In the genomic region with DNA sequence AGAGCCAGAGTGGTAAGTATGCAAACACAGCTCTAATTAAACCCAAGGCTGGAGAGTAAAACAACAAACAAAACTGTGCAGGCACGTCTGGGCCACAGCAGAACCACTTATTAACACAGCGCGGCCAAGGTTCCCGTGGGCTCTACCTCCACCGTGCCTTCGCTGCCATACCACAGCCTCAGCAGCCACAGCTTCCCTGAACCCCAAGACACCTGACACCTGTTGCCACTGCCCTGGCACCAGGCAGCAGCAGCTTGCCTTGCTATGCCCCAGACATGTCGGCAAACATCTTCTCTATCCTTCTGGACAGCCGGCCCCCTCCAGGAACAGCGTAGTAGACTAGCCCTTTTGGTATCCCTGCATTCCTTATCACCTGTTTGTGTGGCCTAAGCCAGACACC, we compare ENCODE assay signal across 11 mouse cellular contexts. TPM values are rescaled to one million over a fixed set of nuclear protein-coding genes. Genes with fewer than 3 reads are reported as not detected.
DNase-seq lines count a peak whose midpoint lies in the region; ATAC-seq and TF ChIP-seq lines count a peak whose summit lies in the region.
"Had no signal": no experiment of that assay in that cellular context is flagged by ENCODE, and none has a peak within 500 bp of the region (broad histone marks: within the 10 kb centered on the region; RNA-seq: fewer than 3 reads in every experiment).

No protein-coding gene starts in this region.

- TF ChIP-seq POLR2A in heart, adult 2 months (IDR thresholded peaks at IDR 0.05; ENCODE audit: insufficient read depth, low read depth, low read length), result no peak

- TF ChIP-seq EP300 in heart, adult 2 months (IDR thresholded peaks at IDR 0.05; ENCODE audit: insufficient read depth, low read depth, low read length), result no peak

- intact Hi-C loops in heart, adult 2 months (cut with DNase I), result no loop called here
- intact Hi-C loops in heart, postnatal 10 days (cut with DNase I), result no loop called here
- intact Hi-C loops in gastrocnemius, postnatal 36 days (cut with DNase I), result no loop called here

- peak overlapping the region; percentile 62 for H3K27ac ChIP-seq in heart, adult 2 months
- peak overlapping the region; percentile 89; the same call in 1 of the 2 replicates for H3K27ac ChIP-seq in layer of hippocampus, adult 2 months
- H3K27ac ChIP-seq in embryonic facial prominence, embryonic 13.5 days, result 0 out of 2 replicates have a peak overlapping the region, but pooled peaks have one; percentile 44
- H3K27ac ChIP-seq in hindbrain, embryonic 10.5 days, result no peak overlapping the region
- H3K27ac ChIP-seq: forebrain, embryonic 13.5 days had no signal

- no peak overlapping the region for H3K4me3 ChIP-seq in heart, adult 2 months
- no peak overlapping the region for H3K4me3 ChIP-seq in layer of hippocampus, adult 2 months
- no peak overlapping the region for H3K4me3 ChIP-seq in embryonic facial prominence, embryonic 13.5 days
- no peak overlapping the region for H3K4me3 ChIP-seq in hindbrain, embryonic 10.5 days
- H3K4me3 ChIP-seq: forebrain, embryonic 13.5 days had no signal

- H3K4me1 ChIP-seq in heart, adult 2 months (ENCODE audit: control insufficient read depth, insufficient read depth, low read length), result peaks cover 60% of the 10 kb centered on the region
- H3K4me1 ChIP-seq in embryonic facial prominence, embryonic 13.5 days, result peaks cover 31% of the 10 kb centered on the region
- H3K4me1 ChIP-seq in hindbrain, embryonic 10.5 days (replicated peaks), result peaks cover 47% of the 10 kb centered on the region

- no peak overlapping the region for H3K4me2 ChIP-seq in embryonic facial prominence, embryonic 13.5 days
- H3K4me2 ChIP-seq: forebrain, embryonic 13.5 days had no signal

- no peak for TF ChIP-seq CTCF in heart, adult 2 months (IDR thresholded peaks at IDR 0.05)
- no peak for TF ChIP-seq CTCF in layer of hippocampus, adult 2 months (conservative IDR thresholded peaks at IDR 0.05)

- peaks cover 7% of the 10 kb centered on the region for H3K79me2 ChIP-seq in heart, adult 2 months (replicated peaks; ENCODE audit: control insufficient read depth, insufficient read depth, low read length)

- no peaks in the 10 kb centered on the region for H3K9me3 ChIP-seq in embryonic facial prominence, embryonic 13.5 days
- no peaks in the 10 kb centered on the region for H3K9me3 ChIP-seq in hindbrain, embryonic 10.5 days
- H3K9me3 ChIP-seq: forebrain, embryonic 13.5 days had no signal

- peaks cover 33% of the 10 kb centered on the region for H3K36me3 ChIP-seq in heart, adult 2 months (ENCODE audit: control insufficient read depth, insufficient read depth, low read length)
- peaks cover 80% of the 10 kb centered on the region for H3K36me3 ChIP-seq in embryonic facial prominence, embryonic 13.5 days
- peaks cover 88% of the 10 kb centered on the region for H3K36me3 ChIP-seq in hindbrain, embryonic 10.5 days

- ATAC-seq in embryonic facial prominence, embryonic 13.5 days (ENCODE audit: insufficient number of reproducible peaks, insufficient read depth, low FRiP score, low TSS enrichment, low read depth), result no peak
- ATAC-seq: forebrain, embryonic 13.5 days had no signal

- 79% methylated on average over 9 of the region's 9 CpGs for WGBS in heart, adult 2 months
- WGBS in embryonic facial prominence, embryonic 13.5 days, result 72% methylated on average over 9 of the region's 9 CpGs
- WGBS in hindbrain, embryonic 10.5 days, result 78% methylated on average over 9 of the region's 9 CpGs

- no peak for DNase-seq in heart, adult 2 months
- DNase-seq in heart, postnatal 10 days, result no peak
- no peak for DNase-seq in layer of hippocampus, adult 2 months (ENCODE audit: low spot score in 2 of 2)
- no peak for DNase-seq in layer of hippocampus, postnatal 25 days (ENCODE audit: extremely low spot score in 1 of 2, low spot score in 1 of 2)
- peak; percentile 67 for DNase-seq in thymus, postnatal 0 days (ENCODE audit: low spot score)
- no peak for DNase-seq in hindbrain, embryonic 10.5 days (ENCODE audit: low spot score)
- DNase-seq in gastrocnemius, postnatal 36 days, result no peak
- DNase-seq: lung, adult 2 months; spleen, adult 18-20 months had no signal

- H3K27me3 ChIP-seq in heart, adult 2 months (ENCODE audit: control insufficient read depth, insufficient read depth, low read length), result no peaks in the 10 kb centered on the region
- no peaks in the 10 kb centered on the region for H3K27me3 ChIP-seq in embryonic facial prominence, embryonic 13.5 days
- H3K27me3 ChIP-seq in hindbrain, embryonic 10.5 days (ENCODE audit: insufficient read depth, poor library complexity, severe bottlenecking), result no peaks in the 10 kb centered on the region
- H3K27me3 ChIP-seq: forebrain, embryonic 13.5 days had no signal

- H3K9ac ChIP-seq in heart, adult 2 months (ENCODE audit: low read depth, low read length), result no peak overlapping the region
- no peak overlapping the region for H3K9ac ChIP-seq in embryonic facial prominence, embryonic 13.5 days
- H3K9ac ChIP-seq: forebrain, embryonic 13.5 days had no signal

RNA-seq across cellular contexts. Expression of a gene that starts 37.0 kb away (rescaled TPM):
- 100 to 1,000 TPM in 1 of 2 experiments, 10 to 100 TPM in 1; 88.3 to 111 TPM for total RNA-seq in heart, adult 2 months (2021)
- polyA plus RNA-seq in heart, adult 2 months (2012; rRNA removed), result 30.4 and 46.8 TPM in 2 replicates
- 100 to 1,000 TPM; 206 to 221 TPM for total RNA-seq in heart, postnatal 10 days (2021)
- 10 to 100 TPM; 88.3 to 96.3 TPM for total RNA-seq in layer of hippocampus, adult 2 months (2021)
- 10 to 100 TPM; 75.0 to 90.2 TPM for total RNA-seq in layer of hippocampus, postnatal 25 days (2021)
- 36.2 and 41.0 TPM in 2 replicates for polyA plus RNA-seq in embryonic facial prominence, embryonic 13.5 days (2015; fragmentation: Nextera tagmentation; extraction: Ambion mirVana)
- polyA plus RNA-seq in thymus, postnatal 0 days (2015; fragmentation: Nextera tagmentation; extraction: Ambion mirVana), result 62.3 and 71.0 TPM in 2 replicates
- polyA plus RNA-seq in hindbrain, embryonic 10.5 days (2016; fragmentation: Nextera tagmentation; extraction: Ambion mirVana), result 32.7 and 38.4 TPM in 2 replicates
- 10 to 100 TPM; 48.4 to 49.1 TPM for total RNA-seq in gastrocnemius, postnatal 36 days (2021)

RNA-seq across cellular contexts. Expression of a gene that starts 48.1 kb away (rescaled TPM):
- under 1 TPM in 1 of 2 experiments, not detected in 1; 0.55 TPM for total RNA-seq in heart, adult 2 months (2021)
- polyA plus RNA-seq in heart, adult 2 months (2012; rRNA removed), result 0.06 TPM in 1 of 2 replicates, not detected in the other
- total RNA-seq in heart, postnatal 10 days (2021), result not detected
- total RNA-seq in layer of hippocampus, adult 2 months (2021), result 1 to 10 TPM; 5.7 to 7.4 TPM
- 1 to 10 TPM; 4.0 to 4.8 TPM for total RNA-seq in layer of hippocampus, postnatal 25 days (2021)
- 0.22 and 0.32 TPM in 2 replicates for polyA plus RNA-seq in embryonic facial prominence, embryonic 13.5 days (2015; fragmentation: Nextera tagmentation; extraction: Ambion mirVana)
- 0.06 TPM in 1 of 2 replicates, not detected in the other for polyA plus RNA-seq in thymus, postnatal 0 days (2015; fragmentation: Nextera tagmentation; extraction: Ambion mirVana)
- 0.14 and 0.20 TPM in 2 replicates for polyA plus RNA-seq in hindbrain, embryonic 10.5 days (2016; fragmentation: Nextera tagmentation; extraction: Ambion mirVana)
- total RNA-seq in gastrocnemius, postnatal 36 days (2021), result under 1 TPM in 1 of 2 experiments, not detected in 1; 0.47 TPM
- polyA plus RNA-seq: lung, adult 2 months had no signal
